ENCODE assay signal across 7 mouse cellular contexts in the genomic region with DNA sequence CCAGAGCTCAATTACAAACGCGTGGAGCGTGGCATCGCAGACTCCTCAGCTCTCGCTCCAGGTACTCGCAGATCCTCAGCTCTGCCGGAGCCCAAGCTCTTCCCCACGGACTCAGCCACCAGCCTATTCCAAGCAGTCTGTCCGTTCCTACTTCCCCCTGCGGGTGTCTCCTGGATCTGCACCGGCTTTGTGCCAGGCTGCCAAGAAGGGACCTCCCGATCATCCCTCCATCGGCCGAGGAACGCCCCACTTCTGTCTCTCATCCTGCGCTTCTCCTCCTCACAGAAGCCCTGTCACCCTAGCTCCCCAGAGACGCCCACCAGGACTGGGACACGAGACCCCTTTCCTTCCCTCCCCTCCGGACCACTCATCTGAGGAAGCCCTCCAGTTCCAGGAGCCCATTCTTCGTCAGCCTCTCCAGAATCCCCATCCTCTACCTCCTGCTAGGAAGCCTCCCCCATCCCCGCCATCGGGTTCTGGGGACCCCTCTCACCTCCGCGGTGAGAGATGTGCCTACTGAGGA. TPM values are rescaled to one million over a fixed set of nuclear protein-coding genes. Genes with fewer than 3 reads are reported as not detected.
DNase-seq lines count a peak whose midpoint lies in the region; ATAC-seq lines count a peak whose summit lies in the region.

No protein-coding gene starts in this region.

- peak overlapping the region; percentile 72 for H3K9ac ChIP-seq in embryonic facial prominence, embryonic 11.5 days (replicated peaks; ENCODE audit: low read length)
- H3K9ac ChIP-seq in midbrain, embryonic 12.5 days (replicated peaks) = peak overlapping the region; percentile 89

- peak; percentile 77 for DNase-seq in adrenal gland, postnatal 36 days
- DNase-seq in embryonic facial prominence, embryonic 11.5 days (ENCODE audit: low spot score) = peak; percentile 77
- DNase-seq in heart, adult 11 months = peak; percentile 96
- peak; percentile 67 for DNase-seq in kidney, adult 18-20 months
- DNase-seq in limb, embryonic 10.5 days (ENCODE audit: low spot score) = peak; percentile 77
- peak; percentile 42 for DNase-seq in skeletal muscle tissue, adult 2 months (ENCODE audit: low read depth, low spot score)

- peak overlapping the region; percentile 86 for H3K4me2 ChIP-seq in embryonic facial prominence, embryonic 11.5 days (ENCODE audit: low read depth, low read length)
- H3K4me2 ChIP-seq in midbrain, embryonic 12.5 days (replicated peaks) = peak overlapping the region; percentile 67

- peak overlapping the region; percentile 65 for H3K4me3 ChIP-seq in embryonic facial prominence, embryonic 11.5 days (ENCODE audit: low read depth, low read length)
- peak overlapping the region; percentile 71 for H3K4me3 ChIP-seq in limb, embryonic 10.5 days
- H3K4me3 ChIP-seq in midbrain, embryonic 12.5 days = peak overlapping the region; percentile 63

- no peaks in the 10 kb centered on the region for H3K4me1 ChIP-seq in embryonic facial prominence, embryonic 11.5 days (ENCODE audit: control insufficient read depth, insufficient read depth, low read length)
- peaks cover 18% of the 10 kb centered on the region for H3K4me1 ChIP-seq in limb, embryonic 10.5 days
- peaks cover 24% of the 10 kb centered on the region for H3K4me1 ChIP-seq in midbrain, embryonic 12.5 days

- no peaks in the 10 kb centered on the region for H3K9me3 ChIP-seq in embryonic facial prominence, embryonic 11.5 days (replicated peaks; ENCODE audit: control insufficient read depth, low read length)
- no peaks in the 10 kb centered on the region for H3K9me3 ChIP-seq in limb, embryonic 10.5 days (replicated peaks)
- H3K9me3 ChIP-seq in midbrain, embryonic 12.5 days = no peaks in the 10 kb centered on the region

- no peaks in the 10 kb centered on the region for H3K36me3 ChIP-seq in embryonic facial prominence, embryonic 11.5 days (replicated peaks; ENCODE audit: control insufficient read depth, insufficient read depth, low read depth, low read length)
- H3K36me3 ChIP-seq in limb, embryonic 10.5 days = peaks cover 27% of the 10 kb centered on the region
- peaks cover 20% of the 10 kb centered on the region for H3K36me3 ChIP-seq in midbrain, embryonic 12.5 days

- H3K27me3 ChIP-seq in embryonic facial prominence, embryonic 11.5 days (ENCODE audit: control insufficient read depth, insufficient read depth, low read length) = no peaks in the 10 kb centered on the region
- no peaks in the 10 kb centered on the region for H3K27me3 ChIP-seq in limb, embryonic 10.5 days (ENCODE audit: low read depth, poor library complexity, severe bottlenecking)
- no peaks in the 10 kb centered on the region for H3K27me3 ChIP-seq in midbrain, embryonic 12.5 days

- under 1% methylated on average over 24 of the region's 24 CpGs for WGBS in embryonic facial prominence, embryonic 11.5 days
- WGBS in limb, embryonic 10.5 days = under 1% methylated on average over 24 of the region's 24 CpGs
- under 1% methylated on average over 24 of the region's 24 CpGs for WGBS in midbrain, embryonic 12.5 days

- ATAC-seq in embryonic facial prominence, embryonic 11.5 days (replicated peaks; ENCODE audit: insufficient number of reproducible peaks, low FRiP score, low TSS enrichment, low read depth) = peak; percentile 76
- ATAC-seq in midbrain, embryonic 12.5 days (ENCODE audit: low FRiP score, low read depth) = peak; percentile 68

- peak overlapping the region; percentile 60; the same call in 1 of the 2 replicates for H3K27ac ChIP-seq in embryonic facial prominence, embryonic 11.5 days (replicated peaks; ENCODE audit: low read depth, low read length)
- peak overlapping the region; percentile 86 for H3K27ac ChIP-seq in limb, embryonic 10.5 days
- H3K27ac ChIP-seq in midbrain, embryonic 12.5 days (replicated peaks) = peak overlapping the region; percentile 96

RNA-seq across cellular contexts. Expression of a gene that starts 0.5 kb away (rescaled TPM):
- 1 to 10 TPM; 4.2 to 4.5 TPM for total RNA-seq in adrenal gland, postnatal 36 days (2021)
- 45.5 and 50.4 TPM in 2 replicates for polyA plus RNA-seq in embryonic facial prominence, embryonic 11.5 days (2014; fragmentation: Nextera tagmentation; extraction: Ambion mirVana)
- polyA plus RNA-seq in limb, embryonic 10.5 days (2016; fragmentation: Nextera tagmentation; extraction: Ambion mirVana) = 16.6 and 25.9 TPM in 2 replicates
- 120 and 122 TPM in 2 replicates for polyA plus RNA-seq in midbrain, embryonic 12.5 days (2016; fragmentation: Nextera tagmentation; extraction: Ambion mirVana)

RNA-seq across cellular contexts. Expression of a gene that starts 13.2 kb away (rescaled TPM):
- total RNA-seq in adrenal gland, postnatal 36 days (2021) = 10 to 100 TPM; 19.5 to 19.6 TPM
- polyA plus RNA-seq in embryonic facial prominence, embryonic 11.5 days (2014; fragmentation: Nextera tagmentation; extraction: Ambion mirVana) = 30.8 and 36.5 TPM in 2 replicates
- polyA plus RNA-seq in limb, embryonic 10.5 days (2016; fragmentation: Nextera tagmentation; extraction: Ambion mirVana) = 28.0 and 31.8 TPM in 2 replicates
- 26.4 and 29.3 TPM in 2 replicates for polyA plus RNA-seq in midbrain, embryonic 12.5 days (2016; fragmentation: Nextera tagmentation; extraction: Ambion mirVana)

RNA-seq across cellular contexts. Expression of a gene that starts 35.1 kb away (rescaled TPM):
- 1 to 10 TPM; 1.3 to 1.8 TPM for total RNA-seq in adrenal gland, postnatal 36 days (2021)
- polyA plus RNA-seq in embryonic facial prominence, embryonic 11.5 days (2014; fragmentation: Nextera tagmentation; extraction: Ambion mirVana) = 17.7 and 20.1 TPM in 2 replicates
- 14.7 and 15.7 TPM in 2 replicates for polyA plus RNA-seq in limb, embryonic 10.5 days (2016; fragmentation: Nextera tagmentation; extraction: Ambion mirVana)
- polyA plus RNA-seq in midbrain, embryonic 12.5 days (2016; fragmentation: Nextera tagmentation; extraction: Ambion mirVana) = 9.4 and 9.8 TPM in 2 replicates

RNA-seq across cellular contexts. Expression of a gene that starts 35.6 kb away (rescaled TPM):
- total RNA-seq in adrenal gland, postnatal 36 days (2021) = 1 to 10 TPM; 7.5 to 7.6 TPM
- polyA plus RNA-seq in embryonic facial prominence, embryonic 11.5 days (2014; fragmentation: Nextera tagmentation; extraction: Ambion mirVana) = 121 and 134 TPM in 2 replicates
- polyA plus RNA-seq in limb, embryonic 10.5 days (2016; fragmentation: Nextera tagmentation; extraction: Ambion mirVana) = 90.1 and 113 TPM in 2 replicates
- 93.4 and 99.6 TPM in 2 replicates for polyA plus RNA-seq in midbrain, embryonic 12.5 days (2016; fragmentation: Nextera tagmentation; extraction: Ambion mirVana)

RNA-seq across cellular contexts. Expression of a gene that starts 53.5 kb away (rescaled TPM):
- total RNA-seq in adrenal gland, postnatal 36 days (2021) = 10 to 100 TPM; 16.4 to 18.5 TPM
- 45.2 and 47.7 TPM in 2 replicates for polyA plus RNA-seq in embryonic facial prominence, embryonic 11.5 days (2014; fragmentation: Nextera tagmentation; extraction: Ambion mirVana)
- 42.7 and 46.5 TPM in 2 replicates for polyA plus RNA-seq in limb, embryonic 10.5 days (2016; fragmentation: Nextera tagmentation; extraction: Ambion mirVana)
- polyA plus RNA-seq in midbrain, embryonic 12.5 days (2016; fragmentation: Nextera tagmentation; extraction: Ambion mirVana) = 95.3 and 106 TPM in 2 replicates

Comparison
In these comparisons a context has a peak if more than half of its experiments do, and no peak if none do; other contexts are left out.
1. Peak in every context shown above with its lines: DNase-seq, ATAC-seq, H3K4me3 ChIP-seq and H3K27ac ChIP-seq.
2. DNase-seq: peak in every context shown above with its lines; median percentile 96 in heart, adult 11 months; 77 in adrenal gland, postnatal 36 days; 77 in embryonic facial prominence, embryonic 11.5 days; 77 in limb, embryonic 10.5 days; 67 in kidney, adult 18-20 months; 42 in skeletal muscle tissue, adult 2 months.